ENCODE assay signal across 9 mouse cellular contexts in genomic region chr6:5381918-5382582, GRCm38 (mm10). TPM values are rescaled to one million over a fixed set of nuclear protein-coding genes. Genes with fewer than 3 reads are reported as not detected.
A peak's percentile ranks its signal among the peaks of the same experiment; 100 is the strongest.
DNase-seq lines count a peak whose midpoint lies in the region; ATAC-seq lines count a peak whose summit lies in the region.
"Had no signal": no experiment of that assay in that cellular context is flagged by ENCODE, and none has a peak within 500 bp of the region (broad histone marks: within the 10 kb centered on the region; RNA-seq: fewer than 3 reads in every experiment).

No protein-coding gene starts in this region.

- no peaks in the 10 kb centered on the region for H3K9me3 ChIP-seq in liver, embryonic 13.5 days (replicated peaks)
- H3K9me3 ChIP-seq in liver, embryonic 11.5 days (ENCODE audit: control insufficient read depth, low read length), result no peaks in the 10 kb centered on the region
- no peaks in the 10 kb centered on the region for H3K9me3 ChIP-seq in forebrain, embryonic 14.5 days (replicated peaks; ENCODE audit: control insufficient read depth, low read length)
- no peaks in the 10 kb centered on the region for H3K9me3 ChIP-seq in limb, embryonic 13.5 days
- no peaks in the 10 kb centered on the region for H3K9me3 ChIP-seq in neural tube, embryonic 13.5 days

- no peak overlapping the region for H3K4me3 ChIP-seq in liver, embryonic 13.5 days (replicated peaks)
- H3K4me3 ChIP-seq in liver, embryonic 11.5 days (ENCODE audit: low read depth, low read length), result no peak overlapping the region
- no peak overlapping the region for H3K4me3 ChIP-seq in forebrain, embryonic 14.5 days (ENCODE audit: low read depth, low read length)
- no peak overlapping the region for H3K4me3 ChIP-seq in limb, embryonic 13.5 days
- no peak overlapping the region for H3K4me3 ChIP-seq in neural tube, embryonic 13.5 days

- peaks cover 13% of the 10 kb centered on the region for H3K27me3 ChIP-seq in liver, embryonic 13.5 days
- H3K27me3 ChIP-seq in liver, embryonic 11.5 days (replicated peaks; ENCODE audit: control insufficient read depth, insufficient read depth, low read length), result no peaks in the 10 kb centered on the region
- H3K27me3 ChIP-seq in forebrain, embryonic 14.5 days (replicated peaks; ENCODE audit: control insufficient read depth, insufficient read depth, low read length), result no peaks in the 10 kb centered on the region
- no peaks in the 10 kb centered on the region for H3K27me3 ChIP-seq in limb, embryonic 13.5 days
- H3K27me3 ChIP-seq in neural tube, embryonic 13.5 days, result no peaks in the 10 kb centered on the region

- H3K4me1 ChIP-seq in liver, embryonic 13.5 days (replicated peaks), result peaks cover 47% of the 10 kb centered on the region
- peaks cover 23% of the 10 kb centered on the region for H3K4me1 ChIP-seq in liver, embryonic 11.5 days (replicated peaks; ENCODE audit: control insufficient read depth, insufficient read depth, low read length)
- H3K4me1 ChIP-seq in forebrain, embryonic 14.5 days (ENCODE audit: control insufficient read depth, insufficient read depth, low read length), result peaks cover 41% of the 10 kb centered on the region
- peaks cover 48% of the 10 kb centered on the region for H3K4me1 ChIP-seq in limb, embryonic 13.5 days
- H3K4me1 ChIP-seq in neural tube, embryonic 13.5 days (replicated peaks), result peaks cover 49% of the 10 kb centered on the region

- no peak overlapping the region for H3K4me2 ChIP-seq in liver, embryonic 13.5 days
- H3K4me2 ChIP-seq in liver, embryonic 11.5 days, result no peak overlapping the region
- peak overlapping the region; percentile 4; the same call in 1 of the 2 replicates for H3K4me2 ChIP-seq in forebrain, embryonic 14.5 days (ENCODE audit: low read length)
- peak overlapping the region; percentile 23 for H3K4me2 ChIP-seq in limb, embryonic 13.5 days (replicated peaks)
- no peak overlapping the region; the same call in 1 of the 2 replicates for H3K4me2 ChIP-seq in neural tube, embryonic 13.5 days

- no peak overlapping the region for H3K9ac ChIP-seq in liver, embryonic 13.5 days
- H3K9ac ChIP-seq in liver, embryonic 11.5 days (ENCODE audit: low read depth, low read length), result no peak overlapping the region
- H3K9ac ChIP-seq in forebrain, embryonic 14.5 days (ENCODE audit: low read length), result no peak overlapping the region
- no peak overlapping the region for H3K9ac ChIP-seq in limb, embryonic 13.5 days
- 0 out of 2 replicates have a peak overlapping the region, but pooled peaks have one; percentile 9 for H3K9ac ChIP-seq in neural tube, embryonic 13.5 days

- no peak for DNase-seq in liver, embryonic 13.5 days
- DNase-seq in liver, embryonic 11.5 days (ENCODE audit: low spot score), result no peak
- no peak for DNase-seq in forebrain, embryonic 14.5 days (ENCODE audit: low spot score)
- DNase-seq in adrenal gland, adult 2 months, result no peak
- no peak for DNase-seq in right cerebral cortex, postnatal 14 days
- DNase-seq in retina, embryonic 14.5 days (ENCODE audit: low spot score), result no peak

- H3K36me3 ChIP-seq in liver, embryonic 13.5 days, result no peaks in the 10 kb centered on the region
- H3K36me3 ChIP-seq in liver, embryonic 11.5 days (ENCODE audit: control insufficient read depth, insufficient read depth, low read length), result no peaks in the 10 kb centered on the region
- H3K36me3 ChIP-seq in forebrain, embryonic 14.5 days (ENCODE audit: control insufficient read depth, insufficient read depth, low read length), result no peaks in the 10 kb centered on the region
- no peaks in the 10 kb centered on the region for H3K36me3 ChIP-seq in limb, embryonic 13.5 days
- no peaks in the 10 kb centered on the region for H3K36me3 ChIP-seq in neural tube, embryonic 13.5 days

- H3K27ac ChIP-seq in liver, embryonic 13.5 days, result no peak overlapping the region
- no peak overlapping the region for H3K27ac ChIP-seq in liver, embryonic 11.5 days (ENCODE audit: low read depth, low read length)
- H3K27ac ChIP-seq in forebrain, embryonic 14.5 days (ENCODE audit: low read depth, low read length), result peak overlapping the region; percentile 94; the same call in 1 of the 2 replicates
- no peak overlapping the region for H3K27ac ChIP-seq in limb, embryonic 13.5 days
- H3K27ac ChIP-seq in neural tube, embryonic 13.5 days (replicated peaks), result peak overlapping the region; percentile 88

- 40% methylated on average over 13 of the region's 13 CpGs for WGBS in liver, embryonic 13.5 days (ENCODE audit: insufficient replicate concordance)
- WGBS in liver, embryonic 11.5 days, result 49% methylated on average over 13 of the region's 13 CpGs
- 21% methylated on average over 13 of the region's 13 CpGs for WGBS in forebrain, embryonic 14.5 days
- WGBS in limb, embryonic 13.5 days, result 21% methylated on average over 13 of the region's 13 CpGs
- 33% methylated on average over 13 of the region's 13 CpGs for WGBS in neural tube, embryonic 13.5 days

- peak; percentile 20; the same call in 1 of the 2 replicates for ATAC-seq in liver, embryonic 13.5 days (ENCODE audit: low read depth)
- no peak for ATAC-seq in liver, embryonic 11.5 days (replicated peaks; ENCODE audit: low FRiP score)
- no peak for ATAC-seq in forebrain, embryonic 14.5 days
- no peak for ATAC-seq in limb, embryonic 13.5 days (ENCODE audit: low FRiP score, low read depth)
- ATAC-seq in neural tube, embryonic 13.5 days (ENCODE audit: low read depth), result no peak

RNA-seq across cellular contexts. Expression of gene Asb4, which starts 1.1 kb away (rescaled TPM):
- 12.3 and 15.4 TPM in 2 replicates for polyA plus RNA-seq in liver, embryonic 13.5 days (2015; fragmentation: Nextera tagmentation; extraction: Ambion mirVana)
- 100 and 109 TPM in 2 replicates for polyA plus RNA-seq in liver, embryonic 11.5 days (2014; fragmentation: Nextera tagmentation; extraction: Ambion mirVana)
- polyA plus RNA-seq in forebrain, embryonic 14.5 days (2014; fragmentation: Nextera tagmentation; extraction: Ambion mirVana), result 22.7 and 23.7 TPM in 2 replicates
- polyA plus RNA-seq in limb, embryonic 13.5 days (2015; fragmentation: Nextera tagmentation; extraction: Ambion mirVana), result 61.3 and 66.4 TPM in 2 replicates
- polyA plus RNA-seq in neural tube, embryonic 13.5 days (2015; fragmentation: Nextera tagmentation; extraction: Ambion mirVana), result 10.4 and 13.8 TPM in 2 replicates
- 1 to 10 TPM; 1.6 to 2.4 TPM for total RNA-seq in adrenal gland, adult 2 months (2021)
- polyA plus RNA-seq in adrenal gland, adult 2 months (2012; rRNA removed), result 0.68 and 1.8 TPM in 2 replicates
- total RNA-seq: neutrophil, adult 5-6 weeks had no signal

Comparison
In these comparisons a context has a peak if more than half of its experiments do, and no peak if none do; other contexts are left out.
1. H3K27ac ChIP-seq: peak in forebrain, embryonic 14.5 days (single experiment) and neural tube, embryonic 13.5 days (single experiment); none in liver, embryonic 13.5 days (single experiment), liver, embryonic 11.5 days (single experiment) and limb, embryonic 13.5 days (single experiment).
2. H3K4me2 ChIP-seq: peak in forebrain, embryonic 14.5 days (single experiment) and limb, embryonic 13.5 days (single experiment); none in liver, embryonic 13.5 days (single experiment), liver, embryonic 11.5 days (single experiment) and neural tube, embryonic 13.5 days (single experiment).